Mouse (Mus musculus) MEL (cell line): Measurements from ENCODE around the gene Nrn1l. TPM values are rescaled to one million over a fixed set of nuclear protein-coding genes. Genes with fewer than 3 reads are reported as not detected.

Experiments
- DNase-seq: peaks from one replicate; pipeline ENCODE4 v3.0.0; 2011; ENCODE audit warnings: low read depth, low spot score
- H3K27ac ChIP-seq: 2 replicates; pipeline ENCODE4 v1.5.1; 2012; ENCODE audit warnings: low read depth, mild to moderate bottlenecking, control low read depth, low read length, moderate library complexity; ENCODE audit not compliant: control insufficient read depth
- H3K27me3 ChIP-seq, 2 experiments: fragments of 150-350 bp in 1 of 2; sonication (generic) in 1 of 2; 2 replicates each; pipeline ENCODE4 v1.6.1; 2012; ENCODE audit warnings: low read length in 2 of 2, mild to moderate bottlenecking in 2 of 2, improper control_type of control experiment in 1 of 2, moderate library complexity in 1 of 2; ENCODE audit not compliant: insufficient read depth in 2 of 2, control insufficient read depth in 1 of 2
- H3K36me3 ChIP-seq, 2 experiments: 2 replicates each; pipeline ENCODE4 v1.6.1; 2012 to 2014; ENCODE audit warnings: low read length in 2 of 2, improper control_type of control experiment in 1 of 2, inconsistent platforms in 1 of 2, mild to moderate bottlenecking in 1 of 2; ENCODE audit not compliant: insufficient read depth in 2 of 2, control insufficient read depth in 1 of 2
- H3K4me1 ChIP-seq, 2 experiments: fragments of 150-350 bp in 1 of 2; sonication (generic) in 1 of 2; 2 replicates each; pipeline ENCODE4 v1.6.1; 2012; ENCODE audit warnings: low read length in 2 of 2, improper control_type of control experiment in 1 of 2, mild to moderate bottlenecking in 1 of 2; ENCODE audit not compliant: insufficient read depth in 2 of 2, control insufficient read depth in 1 of 2
- H3K4me3 ChIP-seq, 2 experiments: fragments of 150-350 bp in 1 of 2; sonication (generic) in 1 of 2; 2 replicates each; pipeline ENCODE4 v1.5.1; 2012; ENCODE audit warnings: low read depth in 2 of 2, low read length in 2 of 2, mild to moderate bottlenecking in 2 of 2, moderate library complexity in 2 of 2, control low read depth in 1 of 2, improper control_type of control experiment in 1 of 2; ENCODE audit not compliant: control insufficient read depth in 1 of 2, insufficient read depth in 1 of 2
- H3K79me2 ChIP-seq: 2 replicates; pipeline ENCODE4 v1.6.1; 2012; ENCODE audit warnings: mild to moderate bottlenecking, low read length, moderate library complexity; ENCODE audit not compliant: control insufficient read depth, poor library complexity, insufficient read depth
- H3K9ac ChIP-seq: 2 replicates; pipeline ENCODE4 v1.6.1; 2012; ENCODE audit warnings: low read depth, mild to moderate bottlenecking, control low read depth, low read length, moderate library complexity; ENCODE audit not compliant: control insufficient read depth, poor library complexity, severe bottlenecking
- H3K9me3 ChIP-seq: fragments of 150-350 bp; sonication (generic); replicated peaks from 2 replicates; pipeline ENCODE4 v1.6.1; 2012; ENCODE audit warnings: mild to moderate bottlenecking, low read length, improper control_type of control experiment, moderate library complexity; ENCODE audit not compliant: insufficient read depth
- BHLHE40 ChIP-seq: IDR thresholded peaks from 2 replicates; pipeline ENCODE4 v1.6.1; 2012; ENCODE audit warnings: low read depth, mild to moderate bottlenecking, inconsistent platforms, low read length, improper control_type of control experiment, borderline replicate concordance
- CHD1 ChIP-seq: IDR thresholded peaks from 2 replicates; pipeline ENCODE4 v1.6.1; 2012; ENCODE audit warnings: low read depth, mild to moderate bottlenecking, inconsistent platforms, low read length, improper control_type of control experiment
- CHD2 ChIP-seq: IDR thresholded peaks from 2 replicates; pipeline ENCODE4 v1.6.1; 2011; ENCODE audit warnings: low read length, improper control_type of control experiment
- EP300 ChIP-seq, 2 experiments: IDR thresholded peaks; 2 replicates each; pipeline ENCODE4 v1.6.1; 2011; ENCODE audit warnings: improper control_type of control experiment in 2 of 2, low read length in 2 of 2, low read depth in 1 of 2, mild to moderate bottlenecking in 1 of 2
- ETS1 ChIP-seq: IDR thresholded peaks from 2 replicates; pipeline ENCODE4 v1.6.1; 2012; ENCODE audit warnings: low read depth, mild to moderate bottlenecking, inconsistent platforms, low read length, improper control_type of control experiment, moderate library complexity
- GABPA ChIP-seq: IDR thresholded peaks from 2 replicates; pipeline ENCODE4 v1.6.1; 2012; ENCODE audit warnings: low read depth, mild to moderate bottlenecking, inconsistent platforms, low read length, improper control_type of control experiment, moderate library complexity
- GATA1 ChIP-seq: IDR thresholded peaks from 2 replicates; pipeline ENCODE4 v1.6.1; 2011; ENCODE audit warnings: low read depth, low read length, improper control_type of control experiment
- JUND ChIP-seq: IDR thresholded peaks from 2 replicates; pipeline ENCODE4 v1.6.1; 2011; ENCODE audit warnings: low read depth, mild to moderate bottlenecking, improper control_type of control experiment, low read length
- KAT2A ChIP-seq: conservative IDR thresholded peaks from 2 replicates; pipeline ENCODE4 v1.6.1; 2012; ENCODE audit warnings: low read depth, low read length, improper control_type of control experiment, inconsistent platforms
- MAFK ChIP-seq: IDR thresholded peaks from 2 replicates; pipeline ENCODE4 v1.6.1; 2011; ENCODE audit warnings: low read depth, mild to moderate bottlenecking, low read length, improper control_type of control experiment, borderline replicate concordance
- MAX ChIP-seq: IDR thresholded peaks from 2 replicates; pipeline ENCODE4 v1.6.1; 2011; ENCODE audit warnings: low read length, improper control_type of control experiment
- MXI1 ChIP-seq: IDR thresholded peaks from 2 replicates; pipeline ENCODE4 v1.6.1; 2011; ENCODE audit warnings: mild to moderate bottlenecking, low read depth, low read length, improper control_type of control experiment
- MYB ChIP-seq: IDR thresholded peaks from 2 replicates; pipeline ENCODE4 v1.6.1; 2011; ENCODE audit warnings: mild to moderate bottlenecking, low read depth, low read length, improper control_type of control experiment
- MYC ChIP-seq: IDR thresholded peaks from 2 replicates; pipeline ENCODE4 v1.6.1; 2011; ENCODE audit warnings: low read depth, mild to moderate bottlenecking, low read length, improper control_type of control experiment, moderate library complexity
- NELFE ChIP-seq: IDR thresholded peaks from 2 replicates; pipeline ENCODE4 v1.6.1; 2011; ENCODE audit warnings: low read depth, low read length, improper control_type of control experiment
- POLR2A ChIP-seq, 2 experiments: IDR thresholded peaks; 2 replicates each; pipeline ENCODE4 v1.6.1; 2011 to 2012; ENCODE audit warnings: low read length in 2 of 2, mild to moderate bottlenecking in 2 of 2, control low read depth in 1 of 2, improper control_type of control experiment in 1 of 2, low read depth in 1 of 2, moderate library complexity in 1 of 2; ENCODE audit not compliant: control insufficient read depth in 1 of 2, insufficient read depth in 1 of 2, poor library complexity in 1 of 2
- POLR2AphosphoS2 ChIP-seq: IDR thresholded peaks from 2 replicates; pipeline ENCODE4 v1.6.1; 2011; ENCODE audit warnings: low read length, improper control_type of control experiment
- RCOR1 ChIP-seq: IDR thresholded peaks from 2 replicates; pipeline ENCODE4 v1.6.1; 2012; ENCODE audit warnings: low read depth, mild to moderate bottlenecking, inconsistent platforms, low read length, improper control_type of control experiment
- SIN3A ChIP-seq: IDR thresholded peaks from 2 replicates; pipeline ENCODE4 v1.6.1; 2012; ENCODE audit warnings: low read length, improper control_type of control experiment, inconsistent platforms
- SMC3 ChIP-seq: IDR thresholded peaks from 2 replicates; pipeline ENCODE4 v1.6.1; 2011; ENCODE audit warnings: low read depth, low read length, improper control_type of control experiment
- TAL1 ChIP-seq: IDR thresholded peaks from 2 replicates; pipeline ENCODE4 v1.6.1; 2012; ENCODE audit warnings: mild to moderate bottlenecking, inconsistent platforms, low read length, moderate library complexity, mixed read lengths
- TBP ChIP-seq: IDR thresholded peaks from 2 replicates; pipeline ENCODE4 v1.8.0; 2011; ENCODE audit warnings: low read depth, low read length, improper control_type of control experiment
- TCF12 ChIP-seq: IDR thresholded peaks from 2 replicates; pipeline ENCODE4 v1.6.1; 2014; ENCODE audit warnings: low read depth, mild to moderate bottlenecking, inconsistent platforms, low read length, improper control_type of control experiment, moderate library complexity
- UBTF ChIP-seq: IDR thresholded peaks from 2 replicates; pipeline ENCODE4 v1.6.1; 2012; ENCODE audit warnings: low read depth, mild to moderate bottlenecking, inconsistent platforms, low read length, improper control_type of control experiment, moderate library complexity, borderline replicate concordance; ENCODE audit not compliant: insufficient read depth
- USF1 ChIP-seq: IDR thresholded peaks from 2 replicates; pipeline ENCODE4 v1.6.1; 2014; ENCODE audit warnings: low read depth, mild to moderate bottlenecking, inconsistent platforms, low read length, improper control_type of control experiment, moderate library complexity
- USF2 ChIP-seq, 2 experiments: IDR thresholded peaks; 2 replicates each; pipeline ENCODE4 v1.6.1; 2011 to 2012; ENCODE audit warnings: improper control_type of control experiment in 2 of 2, low read length in 2 of 2, borderline replicate concordance in 1 of 2, inconsistent platforms in 1 of 2, low read depth in 1 of 2, mild to moderate bottlenecking in 1 of 2; ENCODE audit not compliant: insufficient read depth in 1 of 2
- ZC3H11A ChIP-seq: IDR thresholded peaks from 2 replicates; pipeline ENCODE4 v1.6.1; 2012; ENCODE audit warnings: low read depth, mild to moderate bottlenecking, inconsistent platforms, low read length, improper control_type of control experiment
- ZKSCAN1 ChIP-seq: IDR thresholded peaks from 2 replicates; pipeline ENCODE4 v1.6.1; 2012; ENCODE audit warnings: low read depth, mild to moderate bottlenecking, inconsistent platforms, low read length, improper control_type of control experiment, moderate library complexity
- ZMIZ1 ChIP-seq: IDR thresholded peaks from 2 replicates; pipeline ENCODE4 v1.6.1; 2012; ENCODE audit warnings: low read depth, mild to moderate bottlenecking, inconsistent platforms, low read length, improper control_type of control experiment, moderate library complexity
- ZNF384 ChIP-seq: IDR thresholded peaks from 2 replicates; pipeline ENCODE4 v1.6.1; 2012; ENCODE audit warnings: low read depth, mild to moderate bottlenecking, inconsistent platforms, low read length, improper control_type of control experiment
- polyA plus RNA-seq, 2 experiments: library from polyadenylated mRNA; stranded (reverse) in 1 of 2; unstranded in 1 of 2; fragments of >175 nt in 1 of 2; fragments of >200 nt in 1 of 2; gene quantifications; 2 replicates each; pipeline versions ENCODE4 v1.2.1 to v1.2.4; 2012; ENCODE audit warnings: low replicate concordance in 2 of 2, low read depth in 1 of 2; ENCODE audit not compliant: insufficient read length in 2 of 2, insufficient read depth in 1 of 2, missing spikeins in 1 of 2
- total RNA-seq: library from RNA; depleted of rRNA; stranded (reverse); fragments of 300-350 nt; gene quantifications from 2 replicates; pipeline ENCODE4 v1.2.3, GENCODE M21; 2012

The Nrn1l gene
- total and polyA plus RNA-seq, 3 experiments = 0.39 TPM; not detected in 2

DNA sequence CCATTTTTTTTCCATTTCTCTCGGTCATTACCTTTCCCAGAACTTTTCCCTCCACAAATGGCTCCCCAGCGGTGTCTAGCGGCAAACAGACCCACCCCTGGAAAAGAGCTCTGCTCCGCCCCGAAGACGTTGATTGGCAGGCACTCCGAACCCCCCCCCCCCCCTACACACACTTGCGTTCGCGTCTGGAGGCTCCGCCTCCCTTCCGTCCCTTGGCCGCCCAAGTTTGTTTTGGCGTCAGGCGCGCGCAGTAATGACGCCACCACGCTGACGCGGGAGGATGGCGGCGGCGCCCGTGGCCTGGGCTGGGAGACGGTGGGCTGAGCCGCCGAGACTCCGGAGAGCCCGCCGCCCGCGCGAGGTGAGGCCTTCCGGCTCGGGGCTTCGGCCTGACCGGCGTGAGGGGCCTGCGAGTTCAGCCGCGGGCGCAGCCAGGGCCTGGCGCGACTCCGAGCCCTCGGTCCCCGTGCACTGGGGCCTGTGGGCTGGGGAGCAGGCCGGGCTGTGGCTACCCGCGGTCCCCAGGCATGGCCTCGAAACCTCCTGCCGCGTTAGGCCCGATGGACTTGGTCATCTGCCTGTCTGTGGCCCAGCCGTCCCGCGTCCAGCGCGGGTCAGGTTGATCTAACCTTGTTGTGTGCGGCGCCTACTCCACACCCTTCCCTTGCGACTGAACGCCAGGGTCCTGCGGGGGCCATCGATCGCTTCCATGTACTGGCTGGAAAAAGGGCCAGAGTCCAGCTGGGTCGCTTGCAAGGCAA, 7.0 kb downstream of the Nrn1l start, which contains the start of gene Pskh1 (continued):
- TF ChIP-seq NELFE (peak; percentile 79), POLR2A (IDR thresholded peaks at IDR 0.05; ENCODE audit: control insufficient read depth in 1 of 2, insufficient read depth in 1 of 2, low read depth in 1 of 2, low read length in 2 of 2, poor library complexity in 1 of 2) (peak; percentile 65 to 68; a peak in 2 of 4 replicates), CHD1 (no peak), USF1 (0 out of 2 replicates have a peak, but pooled peaks have one; percentile 17)
- TF ChIP-seq, all 39 proteins: peak for 17

DNA sequence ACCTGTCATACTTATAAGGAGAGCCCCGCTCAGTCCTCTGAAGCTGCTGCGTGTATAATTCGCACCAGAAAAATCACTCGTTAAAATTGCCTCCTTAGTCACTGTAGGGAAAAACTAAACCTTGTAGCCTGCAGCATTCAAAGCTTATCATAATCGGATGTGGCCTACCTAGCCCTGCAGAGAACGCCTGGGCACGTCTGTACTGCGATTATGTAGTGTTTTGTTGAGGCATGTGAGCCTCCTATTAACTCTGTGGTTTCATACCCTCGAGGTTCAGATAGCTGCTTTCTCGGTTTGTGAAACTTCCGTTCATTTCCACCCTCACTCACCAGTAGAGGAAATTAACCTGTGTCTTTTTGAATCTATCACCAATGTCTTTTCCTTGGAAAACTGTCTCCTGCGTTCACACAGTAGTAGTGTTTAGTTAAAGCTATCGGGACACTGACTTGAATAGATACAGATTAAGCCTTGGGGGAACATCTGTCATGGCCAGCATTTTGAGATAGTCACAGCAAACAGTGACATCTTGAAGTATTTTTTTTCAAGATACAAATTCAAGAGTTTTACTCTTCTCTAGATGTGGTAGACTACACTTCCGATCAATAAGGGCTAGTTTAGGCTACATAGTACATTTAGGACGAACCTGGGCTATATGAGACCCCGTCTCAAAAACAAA, 7.7 kb downstream of the Nrn1l start:
- peak overlapping the region; percentile 96 for H3K9ac ChIP-seq
- TF ChIP-seq ZMIZ1 (no peak), BHLHE40 (peak; percentile 44; the same call in 1 of the 2 replicates), SIN3A (peak; percentile 70), MYB (no peak), ZKSCAN1 (no peak), GATA1 (peak; percentile 60), TAL1 (peak; percentile 65), GABPA (no peak), CHD2 (no peak), SMC3 (no peak; the same call in 1 of the 2 replicates), UBTF (no peak), RCOR1 (peak; percentile 43), JUND (no peak), MXI1 (peak; percentile 86), POLR2A (IDR thresholded peaks at IDR 0.05; ENCODE audit: control insufficient read depth in 1 of 2, insufficient read depth in 1 of 2, low read depth in 1 of 2, low read length in 2 of 2, poor library complexity in 1 of 2) (no peak; a peak in 1 of 4 replicates), EP300 (IDR thresholded peaks at IDR 0.05; ENCODE audit: low read depth in 1 of 2, low read length in 2 of 2) (peak; percentile 58 to 68), MYC (peak; percentile 84), KAT2A (peak; percentile 21; the same call in 1 of the 2 replicates), MAFK (no peak; the same call in 1 of the 2 replicates), POLR2AphosphoS2 (peak; percentile 48; the same call in 1 of the 2 replicates), TBP (peak; percentile 65; the same call in 1 of the 2 replicates), NELFE (peak; percentile 12; the same call in 1 of the 2 replicates), TCF12 (0 out of 2 replicates have a peak, but pooled peaks have one; percentile 41), ZC3H11A (no peak), USF2 (IDR thresholded peaks at IDR 0.05; ENCODE audit: borderline replicate concordance in 1 of 2, insufficient read depth in 1 of 2, low read depth in 1 of 2, low read length in 2 of 2) (no peak), MAX (peak; percentile 81), ETS1 (peak; percentile 72), ZNF384 (peak; percentile 30; the same call in 1 of the 2 replicates)
- peak overlapping the region; percentile 67 to 94 for H3K4me3 ChIP-seq
- H3K27me3 ChIP-seq = no peaks in the 10 kb centered on the region
- H3K36me3 ChIP-seq = peaks cover 0 to 6% of the 10 kb centered on the region in 2 experiments; a peak in 3 of 4 replicates
- H3K9me3 ChIP-seq = no peaks in the 10 kb centered on the region
- peaks cover 6% of the 10 kb centered on the region; the same call in 1 of the 2 replicates for H3K79me2 ChIP-seq
- peak; percentile 88 for DNase-seq
- peaks cover 5 to 8% of the 10 kb centered on the region in 2 experiments for H3K4me1 ChIP-seq
- H3K27ac ChIP-seq = peak overlapping the region; percentile 83
